Mouse (Mus musculus) hindbrain, postnatal 0 days (tissue): ENCODE results near the gene Slc11a1. TPM values are rescaled to one million over a fixed set of nuclear protein-coding genes. Genes with fewer than 3 reads are reported as not detected.

ENCODE experiments used
- ATAC-seq: fragments of 200-750 bp; cut with Nextera tagmentation; 2 replicates; pipeline ENCODE4 v1.8.0; 2017; ENCODE audit warnings: mild to moderate bottlenecking, moderate TSS enrichment, moderate library complexity
- DNase-seq: peaks from one replicate; pipeline ENCODE4 v3.0.0-alpha.2; 2015; ENCODE audit warnings: low spot score
- H3K27ac ChIP-seq: fragments of 300-500 bp; sonication (generic); 2 replicates; pipeline ENCODE4 v1.5.1; 2014; ENCODE audit warnings: mild to moderate bottlenecking
- H3K27me3 ChIP-seq: fragments of 300-500 bp; sonication (generic); 2 replicates; pipeline ENCODE4 v1.6.1; 2014; ENCODE audit warnings: low read length, mixed read lengths; ENCODE audit not compliant: insufficient read depth
- H3K36me3 ChIP-seq: fragments of 300-500 bp; sonication (generic); 2 replicates; pipeline ENCODE4 v1.6.1; 2014; ENCODE audit warnings: low read length, mixed read lengths; ENCODE audit not compliant: insufficient read depth
- H3K4me1 ChIP-seq: fragments of 300-500 bp; sonication (generic); 2 replicates; pipeline ENCODE4 v1.6.1; 2014; ENCODE audit warnings: antibody characterized with exemption, low read length, mixed read lengths; ENCODE audit not compliant: insufficient read depth
- H3K4me2 ChIP-seq: fragments of 300-500 bp; sonication (generic); 2 replicates; pipeline ENCODE4 v1.6.1; 2014; ENCODE audit warnings: low read depth, mild to moderate bottlenecking, low read length, moderate library complexity, mixed read lengths
- H3K4me3 ChIP-seq: fragments of 300-500 bp; sonication (generic); 2 replicates; pipeline ENCODE4 v1.5.1; 2014; ENCODE audit warnings: low read length
- H3K9ac ChIP-seq: fragments of 300-500 bp; sonication (generic); replicated peaks from 2 replicates; pipeline ENCODE4 v1.6.1; 2014; ENCODE audit warnings: mild to moderate bottlenecking, low read length, moderate library complexity, mixed read lengths
- H3K9me3 ChIP-seq: fragments of 300-500 bp; sonication (generic); 2 replicates; pipeline ENCODE4 v1.6.1; 2016; ENCODE audit warnings: low read length, mixed read lengths
- CTCF ChIP-seq: IDR thresholded peaks from 2 replicates; pipeline ENCODE4 v1.5.1; 2016; ENCODE audit warnings: antibody characterized with exemption, control low read depth, low read depth
- whole genome bisulfite sequencing: fragments of 180-500 bp; shearing (Covaris S2); extraction: QIAGEN DNeasy Blood & Tissue Kit; methylation state at CpG from one replicate; pipeline ENCODE4 v1.1.7; 2014; 5-methylcytosine and 5-hydroxymethylcytosine counted together
- polyA plus RNA-seq: library from polyadenylated mRNA; unstranded; fragments of >200 nt; fragmentation: Nextera tagmentation; extraction: Ambion mirVana; gene quantifications from 2 replicates; pipeline ENCODE4 v1.2.1, GENCODE M21; 2015
- total RNA-seq: library from RNA; depleted of rRNA; stranded (reverse); fragments of >200 nt; gene quantifications from 2 replicates; pipeline ENCODE4 v1.2.3, GENCODE M21; 2014

Gene Slc11a1
- total and polyA plus RNA-seq, 2 experiments from 2014 or later = 2.9 to 10.6 TPM

DNA sequence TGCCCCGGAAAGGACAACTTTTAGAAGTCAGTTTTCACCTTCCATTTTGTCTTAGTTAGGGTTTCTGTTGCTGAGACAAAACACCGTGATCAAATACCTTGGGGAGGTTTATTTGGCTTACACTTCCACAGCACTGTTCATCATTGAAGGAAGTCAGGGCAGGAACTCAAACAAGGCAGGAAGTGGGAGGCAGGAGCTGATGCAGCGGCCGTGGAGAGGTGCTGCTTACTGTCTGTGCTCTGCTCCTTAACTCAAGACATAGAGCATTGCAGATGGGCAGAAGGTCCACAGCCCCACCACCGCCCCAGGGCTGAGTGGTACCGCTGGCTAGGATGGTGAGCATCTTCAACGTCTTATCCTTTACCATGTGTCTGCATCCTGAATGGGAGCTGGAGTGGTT lies 33.1 kb upstream of the Slc11a1 start:
- no peak for TF ChIP-seq CTCF
- no peak overlapping the region for H3K9ac ChIP-seq
- no peak for DNase-seq
- H3K9me3 ChIP-seq = no peaks in the 10 kb centered on the region
- H3K4me1 ChIP-seq = peaks cover 17% of the 10 kb centered on the region
- no peak overlapping the region for H3K4me2 ChIP-seq
- 86% methylated on average over 7 of the region's 7 CpGs for WGBS
- H3K27me3 ChIP-seq = no peaks in the 10 kb centered on the region
- no peaks in the 10 kb centered on the region for H3K36me3 ChIP-seq
- no peak overlapping the region for H3K27ac ChIP-seq
- ATAC-seq = no peak
- H3K4me3 ChIP-seq = no peak overlapping the region

DNA sequence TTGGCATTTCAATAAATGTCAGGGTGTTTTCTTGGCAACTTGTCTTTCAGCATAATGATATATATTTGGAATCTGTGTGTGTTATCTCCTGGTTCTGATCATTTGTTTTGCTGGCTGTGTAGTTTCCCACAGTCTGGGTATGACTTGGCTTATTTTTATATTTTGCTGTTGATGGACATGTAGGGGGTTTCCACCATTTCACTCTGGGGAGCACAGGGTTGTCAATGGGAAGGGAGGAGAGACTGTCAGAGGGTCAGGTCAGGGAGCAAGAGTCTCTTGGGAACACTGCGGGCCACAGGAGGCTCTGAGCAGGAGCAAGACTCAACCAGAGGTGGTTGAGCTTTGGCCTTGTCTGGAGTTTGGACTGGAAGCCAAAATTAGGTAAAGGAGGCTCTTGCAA lies 32.7 kb upstream of the Slc11a1 start:
- no peak for ATAC-seq
- 89% methylated on average over 1 of the region's 1 CpGs for WGBS
- Histone ChIP-seq H3K27me3 (no peaks in the 10 kb centered on the region), H3K4me2 (no peak overlapping the region), H3K4me3 (no peak overlapping the region), H3K27ac (no peak overlapping the region), H3K9ac (no peak overlapping the region), H3K9me3 (no peaks in the 10 kb centered on the region), H3K36me3 (no peaks in the 10 kb centered on the region), H3K4me1 (peaks cover 16% of the 10 kb centered on the region)
- TF ChIP-seq CTCF = no peak
- no peak for DNase-seq

DNA sequence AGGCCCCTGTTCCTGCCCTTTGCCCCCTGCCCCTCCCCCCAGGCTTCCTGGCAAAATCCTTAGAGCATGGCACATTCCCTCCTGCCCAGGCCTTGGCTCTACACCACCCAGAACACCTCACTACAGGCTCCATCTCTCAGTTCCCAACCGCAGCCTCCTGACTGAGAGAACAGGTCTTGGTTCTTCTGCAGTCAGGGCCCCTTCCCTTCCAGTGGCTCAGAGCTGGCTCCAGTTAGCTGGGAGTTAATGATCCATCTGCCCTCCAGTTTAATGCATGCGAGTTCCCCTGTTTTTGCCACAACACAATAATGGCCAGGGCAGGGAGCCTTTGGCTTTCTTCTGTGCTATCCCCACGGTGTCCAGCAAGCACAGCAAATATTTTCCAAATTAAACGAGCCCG lies 31.8 kb upstream of the Slc11a1 start:
- no peak for ATAC-seq
- Histone ChIP-seq H3K4me1 (peaks cover 12% of the 10 kb centered on the region), H3K9ac (no peak overlapping the region), H3K36me3 (0 out of 2 replicates have a peak, but pooled peaks cover 3% of the 10 kb centered on the region), H3K4me2 (no peak overlapping the region), H3K4me3 (no peak overlapping the region), H3K9me3 (no peaks in the 10 kb centered on the region), H3K27me3 (no peaks in the 10 kb centered on the region), H3K27ac (no peak overlapping the region)
- no peak for TF ChIP-seq CTCF
- no peak for DNase-seq
- 36% methylated on average over 5 of the region's 5 CpGs for WGBS

DNA sequence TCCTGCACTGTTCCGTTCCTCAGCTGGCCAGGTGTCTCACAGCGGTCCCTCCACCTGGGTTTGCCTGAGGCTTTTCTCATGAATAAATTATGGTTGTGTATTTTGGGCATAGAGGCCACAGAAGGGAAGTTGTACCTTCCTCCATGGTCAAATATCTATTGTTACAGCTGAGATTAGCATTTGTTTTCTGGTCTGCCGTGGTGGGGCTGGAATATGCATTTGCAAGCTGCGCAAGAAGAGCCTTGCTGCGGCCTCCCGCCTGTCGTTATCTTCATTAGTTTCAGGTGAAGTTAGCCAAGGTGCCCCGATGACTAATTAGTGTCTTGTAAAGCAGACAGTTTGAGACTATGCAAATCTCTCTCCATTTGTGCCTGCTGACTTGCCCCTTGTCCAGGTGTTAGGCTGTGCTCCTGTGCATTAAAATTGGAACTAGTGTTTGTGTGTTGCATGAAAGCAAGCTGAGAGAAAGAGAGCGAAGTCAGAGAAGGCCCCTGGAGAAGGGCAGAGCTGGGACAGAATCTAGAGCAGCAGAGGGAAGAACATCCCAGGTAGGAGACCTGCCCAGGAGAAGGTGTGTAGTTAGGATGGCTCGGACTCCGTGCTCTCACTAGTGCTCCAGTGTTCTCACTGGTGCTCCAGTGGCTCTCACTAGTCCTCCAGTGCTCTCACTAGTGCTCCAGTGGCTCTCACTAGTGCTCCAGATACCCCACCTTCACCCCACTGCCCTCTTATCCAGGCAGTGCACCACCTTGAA lies 30.7 kb upstream of the Slc11a1 start:
- H3K9ac ChIP-seq = no peak overlapping the region
- WGBS = 73% methylated on average over 11 of the region's 11 CpGs
- H3K4me2 ChIP-seq = no peak overlapping the region
- peaks cover 12% of the 10 kb centered on the region for H3K4me1 ChIP-seq
- peaks cover 5% of the 10 kb centered on the region; the same call in 1 of the 2 replicates for H3K36me3 ChIP-seq
- H3K4me3 ChIP-seq = no peak overlapping the region
- TF ChIP-seq CTCF = no peak
- no peak overlapping the region for H3K27ac ChIP-seq
- H3K9me3 ChIP-seq = no peaks in the 10 kb centered on the region
- H3K27me3 ChIP-seq = no peaks in the 10 kb centered on the region
- DNase-seq = no peak
- no peak for ATAC-seq

DNA sequence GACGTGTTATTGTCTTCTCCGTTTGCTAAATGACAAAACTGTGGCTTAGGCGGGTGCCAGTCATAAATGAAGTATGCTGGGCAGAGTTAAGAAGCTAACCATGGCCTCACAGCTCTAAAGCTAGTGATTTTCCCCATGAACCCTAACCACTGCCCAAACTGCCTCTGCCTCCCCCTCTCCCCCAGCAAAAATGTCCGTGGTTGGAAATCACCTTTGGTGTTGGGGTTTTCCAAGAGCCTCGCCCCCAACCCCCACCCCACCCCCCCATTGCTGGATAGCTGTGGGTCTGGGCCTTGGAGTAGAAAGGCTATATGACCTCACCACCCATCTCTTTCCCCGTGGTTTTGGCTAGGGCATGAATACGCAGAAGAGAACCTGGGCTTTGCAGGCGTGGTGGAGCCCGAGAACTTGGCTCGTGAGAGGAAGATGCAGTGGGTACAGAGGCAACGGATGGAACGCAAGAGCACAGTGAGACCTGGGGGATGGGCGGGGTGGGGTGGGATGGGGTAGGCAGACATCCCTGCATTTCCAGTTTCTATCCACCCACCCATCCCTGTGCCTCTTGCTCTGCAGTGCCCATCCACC lies 23.7 kb upstream of the Slc11a1 start:
- Histone ChIP-seq H3K27me3 (no peaks in the 10 kb centered on the region), H3K9me3 (no peaks in the 10 kb centered on the region), H3K36me3 (peaks cover 18% of the 10 kb centered on the region; the same call in 1 of the 2 replicates), H3K4me2 (no peak overlapping the region), H3K9ac (no peak overlapping the region), H3K4me1 (no peaks in the 10 kb centered on the region), H3K27ac (no peak overlapping the region), H3K4me3 (no peak overlapping the region)
- no peak for TF ChIP-seq CTCF
- no peak for ATAC-seq
- no peak for DNase-seq
- 88% methylated on average over 13 of the region's 13 CpGs for WGBS

DNA sequence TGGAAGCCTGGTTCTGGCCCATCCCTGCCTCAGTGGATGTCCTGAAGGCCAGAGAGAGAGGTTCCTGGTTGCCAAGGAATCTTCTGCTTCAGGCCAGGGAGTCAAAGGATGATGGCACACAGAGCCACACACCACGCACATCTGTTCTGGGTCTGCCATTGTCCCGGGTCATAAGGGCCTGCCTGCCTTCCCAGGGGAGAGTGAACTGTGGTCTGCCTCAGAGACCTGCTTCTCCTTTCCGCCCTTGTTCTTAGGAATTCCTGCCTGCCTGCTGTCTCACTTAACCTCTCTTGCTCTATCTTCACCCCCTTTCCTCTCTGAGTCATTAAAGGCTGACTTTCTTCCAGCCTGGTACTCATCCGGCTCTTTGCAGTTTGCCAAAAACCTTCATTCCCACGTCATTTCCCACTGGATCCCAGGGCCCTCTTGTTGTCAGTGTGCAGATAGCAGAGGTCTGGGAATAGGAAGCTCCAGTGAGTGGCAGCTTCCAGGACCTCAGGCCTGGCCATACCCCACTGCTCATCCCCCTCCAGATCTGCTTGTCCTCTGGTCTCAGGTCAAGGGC lies 22.4 kb upstream of the Slc11a1 start:
- no peaks in the 10 kb centered on the region for H3K9me3 ChIP-seq
- H3K27me3 ChIP-seq = no peaks in the 10 kb centered on the region
- H3K4me1 ChIP-seq = no peaks in the 10 kb centered on the region
- no peak for ATAC-seq
- no peak for TF ChIP-seq CTCF
- no peak overlapping the region for H3K4me3 ChIP-seq
- 81% methylated on average over 5 of the region's 5 CpGs for WGBS
- no peak overlapping the region for H3K4me2 ChIP-seq
- H3K27ac ChIP-seq = no peak overlapping the region
- no peak for DNase-seq
- H3K36me3 ChIP-seq = peaks cover 16% of the 10 kb centered on the region; the same call in 1 of the 2 replicates
- no peak overlapping the region for H3K9ac ChIP-seq
